Mouse (Mus musculus): ENCODE data around the gene Hbq1b. TPM values are rescaled to one million over a fixed set of nuclear protein-coding genes. Genes with fewer than 3 reads are reported as not detected.

The Hbq1b gene
- total RNA-seq, 2 experiments from 2014 or later = 2.9 to 3.3 TPM

- no peak for DNase-seq (ENCODE audit: extremely low spot score in 1 of 2, low spot score in 2 of 2)
- intact Hi-C loops (cut with DNase I) = no loop called here
These were observed 46.5 kb downstream of the Hbq1b start for GRCm38 (mm10) chr11:32333235-32333634.

GRCm38 (mm10) chr11:32336435-32336907 is 49.7 kb downstream of the Hbq1b start:
- no peak for DNase-seq (ENCODE audit: extremely low spot score in 1 of 2, low spot score in 2 of 2)
- intact Hi-C loops (cut with DNase I) = no loop called here

Other genes with a start within 250 kb of the Hbq1b start
- not detected for gene Il9r, start 86.7 kb upstream of the Hbq1b start, total RNA-seq (2021)
- gene Snrnp25, start 81.5 kb upstream of the Hbq1b start, total RNA-seq (2021) = 10 to 100 TPM; 25.9 to 28.4 TPM
- 10 to 100 TPM; 16.4 to 21.8 TPM for gene Rhbdf1, start 64.7 kb upstream of the Hbq1b start, total RNA-seq (2021)
- gene Mpg, start 60.5 kb upstream of the Hbq1b start, total RNA-seq (2021) = 10 to 100 TPM; 18.7 to 19.8 TPM
- gene Nprl3, start 19.3 kb upstream of the Hbq1b start, total RNA-seq (2021) = 10 to 100 TPM; 55.9 to 60.0 TPM
- gene Hba-x, start 10.6 kb upstream of the Hbq1b start, total RNA-seq (2021) = not detected
- 100 to 1,000 TPM; 406 to 790 TPM for gene Hba-a1, start 3.5 kb upstream of the Hbq1b start, total RNA-seq (2021)
- 100 to 1,000 TPM; 384 to 756 TPM for gene Hba-a2, start 9.5 kb downstream of the Hbq1b start, total RNA-seq (2021)
- 1 to 10 TPM; 1.9 to 2.1 TPM for gene Hbq1a, start 13.1 kb downstream of the Hbq1b start, total RNA-seq (2021)
- 10 to 100 TPM; 28.2 to 31.9 TPM for gene Sh3pxd2b, start 60.9 kb downstream of the Hbq1b start, total RNA-seq (2021)
- gene Ubtd2, start 168.4 kb downstream of the Hbq1b start, total RNA-seq (2021) = 10 to 100 TPM; 46.9 to 54.9 TPM
- not detected for gene Efcab9, start 245.1 kb downstream of the Hbq1b start, total RNA-seq (2021)
- 1 to 10 TPM; 6.4 to 7.5 TPM for gene Stk10, start 246.3 kb downstream of the Hbq1b start, total RNA-seq (2021)

Data from left cerebral cortex, postnatal 10 days (tissue).